8 mouse cellular contexts compared by ENCODE assay signal in the genomic region with DNA sequence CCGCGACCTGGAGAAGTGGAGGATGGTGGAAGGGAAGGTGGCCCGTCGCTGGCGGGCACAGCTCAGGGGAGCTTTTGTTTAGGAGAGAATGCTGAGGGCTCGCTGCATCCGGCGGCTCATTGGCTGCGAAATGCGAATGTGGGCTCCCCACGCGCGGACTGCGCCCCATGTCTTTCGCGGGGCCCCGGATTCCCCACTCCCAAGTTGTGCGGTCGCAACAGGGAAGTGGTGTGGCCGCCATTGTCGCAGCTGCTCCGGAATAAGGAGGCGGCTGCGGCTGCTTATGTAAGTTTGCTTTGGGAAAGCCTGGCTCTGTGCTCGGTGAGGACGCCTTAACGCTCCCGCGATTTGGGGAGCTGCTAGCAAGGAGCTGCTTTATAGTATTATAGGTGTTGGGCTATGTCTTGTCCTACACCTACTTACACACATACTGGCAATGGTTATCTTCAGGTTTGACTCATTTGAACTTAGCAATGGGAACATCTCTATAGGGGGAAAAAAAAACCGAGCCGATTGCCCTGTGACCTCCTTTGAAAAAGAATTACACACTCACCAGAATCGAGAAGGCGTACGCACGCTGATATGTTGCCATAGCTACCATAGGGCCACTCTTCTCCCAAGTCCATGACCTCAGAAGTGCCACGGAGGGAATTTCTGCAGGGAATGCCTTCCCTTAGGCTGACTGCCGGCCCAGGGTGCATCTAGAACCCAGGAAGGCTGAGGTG. TPM values are rescaled to one million over a fixed set of nuclear protein-coding genes. Genes with fewer than 3 reads are reported as not detected.
DNase-seq lines count a peak whose midpoint lies in the region; ATAC-seq lines count a peak whose summit lies in the region.

No protein-coding gene starts in this region.

- H3K27ac ChIP-seq in embryonic facial prominence, embryonic 10.5 days (replicated peaks) = peak overlapping the region; percentile 99
- H3K27ac ChIP-seq in limb, embryonic 10.5 days = peak overlapping the region; percentile 100
- peak overlapping the region; percentile 99 for H3K27ac ChIP-seq in midbrain, embryonic 11.5 days (ENCODE audit: low read depth, low read length)

- peak overlapping the region; percentile 78 for H3K4me2 ChIP-seq in midbrain, embryonic 11.5 days

- ATAC-seq in midbrain, embryonic 11.5 days (ENCODE audit: low FRiP score) = peak; percentile 10; the same call in 1 of the 2 replicates

- no peaks in the 10 kb centered on the region for H3K9me3 ChIP-seq in embryonic facial prominence, embryonic 10.5 days
- no peaks in the 10 kb centered on the region for H3K9me3 ChIP-seq in limb, embryonic 10.5 days (replicated peaks)
- H3K9me3 ChIP-seq in midbrain, embryonic 11.5 days (ENCODE audit: control insufficient read depth, low read length) = no peaks in the 10 kb centered on the region

- H3K4me1 ChIP-seq in embryonic facial prominence, embryonic 10.5 days = peaks cover 20% of the 10 kb centered on the region
- H3K4me1 ChIP-seq in limb, embryonic 10.5 days = peaks cover 16% of the 10 kb centered on the region
- peaks cover 9% of the 10 kb centered on the region for H3K4me1 ChIP-seq in midbrain, embryonic 11.5 days (ENCODE audit: control insufficient read depth, insufficient read depth, low read length)

- WGBS in embryonic facial prominence, embryonic 10.5 days = under 1% methylated on average over 37 of the region's 37 CpGs
- WGBS in limb, embryonic 10.5 days = under 1% methylated on average over 36 of the region's 37 CpGs
- WGBS in midbrain, embryonic 11.5 days = under 1% methylated on average over 36 of the region's 37 CpGs

- DNase-seq in 3134 (ENCODE audit: extremely low read depth, insufficient read length, low spot score) = peak; percentile 78
- DNase-seq in adrenal gland, postnatal 10 days = peak; percentile 73
- DNase-seq in embryonic facial prominence, embryonic 10.5 days (ENCODE audit: low spot score) = peak; percentile 60
- DNase-seq in heart, adult 11 months = peak; percentile 98
- DNase-seq in kidney, adult 11 months = peak; percentile 59
- DNase-seq in limb, embryonic 10.5 days (ENCODE audit: low spot score) = peak; percentile 74
- peak; percentile 97 for DNase-seq in midbrain, embryonic 11.5 days (ENCODE audit: low spot score, missing footprints)
- peak; percentile 11 for DNase-seq in spleen, adult 12 weeks (ENCODE audit: low spot score)

- H3K4me3 ChIP-seq in embryonic facial prominence, embryonic 10.5 days = peak overlapping the region; percentile 89
- peak overlapping the region; percentile 90 for H3K4me3 ChIP-seq in limb, embryonic 10.5 days
- peak overlapping the region; percentile 83 for H3K4me3 ChIP-seq in midbrain, embryonic 11.5 days (ENCODE audit: low read depth, low read length)

- H3K36me3 ChIP-seq in embryonic facial prominence, embryonic 10.5 days (replicated peaks) = peaks cover 26% of the 10 kb centered on the region
- H3K36me3 ChIP-seq in limb, embryonic 10.5 days = peaks cover 24% of the 10 kb centered on the region
- H3K36me3 ChIP-seq in midbrain, embryonic 11.5 days (ENCODE audit: control insufficient read depth, insufficient read depth, low read length) = peaks cover 9% of the 10 kb centered on the region; the same call in 1 of the 2 replicates

- H3K27me3 ChIP-seq in embryonic facial prominence, embryonic 10.5 days (replicated peaks; ENCODE audit: low read depth, poor library complexity, severe bottlenecking) = no peaks in the 10 kb centered on the region
- H3K27me3 ChIP-seq in limb, embryonic 10.5 days (ENCODE audit: low read depth, poor library complexity, severe bottlenecking) = no peaks in the 10 kb centered on the region
- no peaks in the 10 kb centered on the region for H3K27me3 ChIP-seq in midbrain, embryonic 11.5 days (ENCODE audit: control insufficient read depth, insufficient read depth, low read length)

- peak overlapping the region; percentile 79 for H3K9ac ChIP-seq in midbrain, embryonic 11.5 days (ENCODE audit: low read length)

RNA-seq across cellular contexts. Expression of a gene that starts 1.3 kb away (rescaled TPM):
- 10 to 100 TPM; 14.0 to 19.1 TPM for total RNA-seq in adrenal gland, postnatal 10 days (2021)
- 30.5 and 31.2 TPM in 2 replicates for polyA plus RNA-seq in embryonic facial prominence, embryonic 10.5 days (2016; fragmentation: Nextera tagmentation; extraction: Ambion mirVana)
- polyA plus RNA-seq in limb, embryonic 10.5 days (2016; fragmentation: Nextera tagmentation; extraction: Ambion mirVana) = 26.6 and 30.3 TPM in 2 replicates
- 35.7 and 38.3 TPM in 2 replicates for polyA plus RNA-seq in midbrain, embryonic 11.5 days (2014; fragmentation: Nextera tagmentation; extraction: Ambion mirVana)

RNA-seq across cellular contexts. Expression of a gene that starts 55.0 kb away (rescaled TPM):
- total RNA-seq in adrenal gland, postnatal 10 days (2021) = not detected
- not detected in 2 replicates for polyA plus RNA-seq in embryonic facial prominence, embryonic 10.5 days (2016; fragmentation: Nextera tagmentation; extraction: Ambion mirVana)
- not detected in 2 replicates for polyA plus RNA-seq in limb, embryonic 10.5 days (2016; fragmentation: Nextera tagmentation; extraction: Ambion mirVana)
- polyA plus RNA-seq in midbrain, embryonic 11.5 days (2014; fragmentation: Nextera tagmentation; extraction: Ambion mirVana) = 0.11 TPM in 1 of 2 replicates, not detected in the other

Comparison
In these comparisons a context has a peak if more than half of its experiments do, and no peak if none do; other contexts are left out.
1. Peak in every context shown above with its lines: DNase-seq, ATAC-seq, H3K4me3 ChIP-seq and H3K27ac ChIP-seq.
2. DNase-seq: peak in every context shown above with its lines; median percentile 98 in heart, adult 11 months; 97 in midbrain, embryonic 11.5 days; 78 in 3134; 74 in limb, embryonic 10.5 days; 73 in adrenal gland, postnatal 10 days; 60 in embryonic facial prominence, embryonic 10.5 days; 59 in kidney, adult 11 months; 11 in spleen, adult 12 weeks.